Mouse (Mus musculus): Measurements from ENCODE around the gene Spem2. TPM values are rescaled to one million over a fixed set of nuclear protein-coding genes. Genes with fewer than 3 reads are reported as not detected.

Gene Spem2
- polyA plus RNA-seq, 1 experiment from 2014 or later: not detected

DNA sequence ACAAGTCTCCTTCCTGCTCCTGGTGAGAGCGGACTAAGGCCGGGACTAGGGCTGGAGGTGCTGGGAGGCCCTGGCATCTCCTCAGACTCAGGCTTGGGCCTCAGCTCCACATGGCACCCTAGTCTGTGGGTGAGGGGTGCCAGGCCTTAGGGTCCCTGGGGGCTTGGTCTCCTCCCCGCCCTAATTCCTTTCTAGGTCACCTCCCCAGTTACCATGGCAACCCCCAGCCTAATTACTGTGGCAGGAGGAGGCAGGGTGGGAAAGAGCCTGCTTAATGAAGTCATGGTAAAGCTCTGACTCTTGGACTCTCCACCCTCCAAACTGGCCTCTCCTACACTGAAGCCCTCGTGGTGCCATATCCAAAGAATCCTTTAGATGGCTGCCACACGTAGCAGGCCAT is 10.6 kb upstream of the Spem2 start:
- peaks cover 57% of the 10 kb centered on the region for H3K36me3 ChIP-seq (ENCODE audit: control insufficient read depth, insufficient read depth, low read length)
- H3K4me1 ChIP-seq (ENCODE audit: control insufficient read depth, insufficient read depth, low read length): peaks cover 3% of the 10 kb centered on the region
- no peak overlapping the region for H3K4me3 ChIP-seq (ENCODE audit: low read depth, low read length)
- H3K9ac ChIP-seq (replicated peaks; ENCODE audit: low read depth, low read length): no peak overlapping the region
- no peaks in the 10 kb centered on the region for H3K27me3 ChIP-seq (ENCODE audit: control insufficient read depth, insufficient read depth, low read length)
- ATAC-seq (ENCODE audit: insufficient number of reproducible peaks, insufficient read depth, low FRiP score, low read depth): no peak; the same call in 1 of the 2 replicates
- no peak overlapping the region for H3K4me2 ChIP-seq (replicated peaks; ENCODE audit: low read depth, low read length)
- WGBS: 73% methylated on average over 5 of the region's 5 CpGs
- H3K27ac ChIP-seq (ENCODE audit: low read length): no peak overlapping the region
- H3K9me3 ChIP-seq (ENCODE audit: control insufficient read depth, low read depth, low read length): no peaks in the 10 kb centered on the region

DNA sequence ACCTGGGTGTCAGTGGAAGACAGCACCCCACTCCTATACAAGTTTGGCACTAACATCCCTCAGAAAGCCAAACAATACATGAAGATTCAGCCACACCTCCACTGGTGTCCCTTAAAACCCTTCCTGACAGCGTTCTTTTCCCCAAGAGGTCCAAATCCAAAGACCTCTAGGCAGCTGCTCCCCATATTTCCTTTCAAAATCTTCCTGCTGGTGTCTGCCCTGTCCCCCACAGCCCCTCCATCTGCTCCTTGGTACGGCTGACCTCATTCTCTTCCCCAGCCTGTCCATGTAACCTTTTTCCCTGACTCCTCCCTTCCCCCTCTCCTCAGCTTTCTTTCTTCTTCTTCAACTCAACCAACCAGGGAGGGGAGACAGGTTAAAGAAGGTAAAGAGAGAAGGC is 5.2 kb upstream of the Spem2 start:
- H3K36me3 ChIP-seq (ENCODE audit: control insufficient read depth, insufficient read depth, low read length): peaks cover 34% of the 10 kb centered on the region
- H3K4me3 ChIP-seq (ENCODE audit: low read depth, low read length): no peak overlapping the region
- no peak overlapping the region for H3K9ac ChIP-seq (replicated peaks; ENCODE audit: low read depth, low read length)
- no peaks in the 10 kb centered on the region for H3K9me3 ChIP-seq (ENCODE audit: control insufficient read depth, low read depth, low read length)
- H3K4me1 ChIP-seq (ENCODE audit: control insufficient read depth, insufficient read depth, low read length): no peaks in the 10 kb centered on the region
- no peak overlapping the region for H3K27ac ChIP-seq (ENCODE audit: low read length)
- H3K27me3 ChIP-seq (ENCODE audit: control insufficient read depth, insufficient read depth, low read length): no peaks in the 10 kb centered on the region
- whole genome bisulfite sequencing: 74% methylated on average over 2 of the region's 2 CpGs
- no peak overlapping the region for H3K4me2 ChIP-seq (replicated peaks; ENCODE audit: low read depth, low read length)
- ATAC-seq (ENCODE audit: insufficient number of reproducible peaks, insufficient read depth, low FRiP score, low read depth): no peak

- H3K4me3 ChIP-seq (ENCODE audit: low read depth, low read length): no peak within 1 kb of the TSS
- no peak for ATAC-seq (ENCODE audit: insufficient number of reproducible peaks, insufficient read depth, low FRiP score, low read depth)
- WGBS: 80% methylated on average over 3 of the region's 3 CpGs
- H3K36me3 ChIP-seq (ENCODE audit: control insufficient read depth, insufficient read depth, low read length): peaks cover 22% of the 10 kb centered on the region
- H3K27ac ChIP-seq (ENCODE audit: low read length): no peak within 1 kb of the TSS
- H3K9ac ChIP-seq (replicated peaks; ENCODE audit: low read depth, low read length): no peak within 1 kb of the TSS
- no peak within 1 kb of the TSS for H3K4me2 ChIP-seq (replicated peaks; ENCODE audit: low read depth, low read length)
- H3K27me3 ChIP-seq (ENCODE audit: control insufficient read depth, insufficient read depth, low read length): no peaks in the 10 kb centered on the region
- peaks cover 3% of the 10 kb centered on the region; the same call in 1 of the 2 replicates for H3K9me3 ChIP-seq (ENCODE audit: control insufficient read depth, low read depth, low read length)
- no peaks in the 10 kb centered on the region for H3K4me1 ChIP-seq (ENCODE audit: control insufficient read depth, insufficient read depth, low read length)
These were observed 3.8 kb upstream of the Spem2 start, which contains the start of gene Spem1 for GRCm38 (mm10) chr11:69822080-69822479. Spem1 (minus strand) TSS chr11:69822180.

- Histone ChIP-seq H3K4me3 (ENCODE audit: low read depth, low read length) (no peak overlapping the region), H3K27me3 (ENCODE audit: control insufficient read depth, insufficient read depth, low read length) (no peaks in the 10 kb centered on the region), H3K4me2 (replicated peaks; ENCODE audit: low read depth, low read length) (no peak overlapping the region), H3K9me3 (ENCODE audit: control insufficient read depth, low read depth, low read length) (peaks cover 3% of the 10 kb centered on the region; the same call in 1 of the 2 replicates), H3K9ac (replicated peaks; ENCODE audit: low read depth, low read length) (no peak overlapping the region), H3K36me3 (ENCODE audit: control insufficient read depth, insufficient read depth, low read length) (no peaks in the 10 kb centered on the region), H3K27ac (ENCODE audit: low read length) (no peak overlapping the region), H3K4me1 (ENCODE audit: control insufficient read depth, insufficient read depth, low read length) (no peaks in the 10 kb centered on the region)
- ATAC-seq (ENCODE audit: insufficient number of reproducible peaks, insufficient read depth, low FRiP score, low read depth): no peak
- WGBS: 92% methylated on average over 8 of the region's 8 CpGs
These were observed 606 bp upstream of the Spem2 start for GRCm38 (mm10) chr11:69818871-69819270.

DNA sequence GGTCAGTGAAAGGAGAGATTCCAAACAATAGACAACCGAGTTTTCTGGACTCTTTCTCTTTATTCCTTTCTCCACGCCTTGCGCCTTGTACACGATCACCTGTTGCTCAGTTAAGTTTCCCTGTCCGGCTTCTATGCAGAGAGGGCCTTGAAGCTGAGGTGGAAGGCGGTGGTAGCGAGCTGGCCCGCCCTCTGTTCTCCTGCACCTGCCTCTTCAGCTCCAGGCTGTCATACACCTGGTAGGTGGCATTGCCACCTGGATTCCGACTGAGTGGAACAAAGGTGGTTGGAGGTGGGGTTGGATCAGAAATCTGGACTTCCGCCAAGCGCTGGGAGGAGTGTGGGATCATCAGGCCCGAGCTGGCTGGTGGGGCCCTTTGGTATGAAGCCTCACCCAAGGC is 1.7 kb downstream of the Spem2 start:
- WGBS: 91% methylated on average over 12 of the region's 12 CpGs

DNA sequence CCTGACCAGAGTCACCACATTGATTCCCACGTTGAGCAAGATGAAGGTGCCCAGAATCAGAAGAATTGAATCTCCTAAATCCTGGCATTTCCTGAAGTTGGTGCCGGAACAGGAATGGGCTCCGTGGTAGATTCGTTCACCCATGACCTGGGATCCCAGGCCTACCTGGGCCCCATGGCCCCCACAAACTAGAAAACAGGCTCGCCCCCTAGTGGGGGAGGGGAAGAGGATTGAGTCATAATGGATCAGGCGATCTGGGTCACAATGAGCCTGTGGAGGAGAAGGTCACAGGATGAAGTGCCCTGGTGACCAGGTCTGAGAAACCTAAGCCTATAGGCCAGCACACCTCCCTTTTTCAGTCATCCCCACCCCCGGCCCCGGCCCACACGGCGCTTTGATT is 3.1 kb downstream of the Spem2 start, which contains the start of gene Gm39566:
Gm39566 (minus strand) TSS at position 144 of the 400 bp plus-strand sequence.
- H3K36me3 ChIP-seq (ENCODE audit: control insufficient read depth, insufficient read depth, low read length): no peaks in the 10 kb centered on the region
- no peak within 1 kb of the TSS for H3K4me3 ChIP-seq (ENCODE audit: low read depth, low read length)
- peaks cover 3% of the 10 kb centered on the region; the same call in 1 of the 2 replicates for H3K9me3 ChIP-seq (ENCODE audit: control insufficient read depth, low read depth, low read length)
- H3K27me3 ChIP-seq (ENCODE audit: control insufficient read depth, insufficient read depth, low read length): no peaks in the 10 kb centered on the region
- no peaks in the 10 kb centered on the region for H3K4me1 ChIP-seq (ENCODE audit: control insufficient read depth, insufficient read depth, low read length)
- no peak for ATAC-seq (ENCODE audit: insufficient number of reproducible peaks, insufficient read depth, low FRiP score, low read depth)
- H3K4me2 ChIP-seq (replicated peaks; ENCODE audit: low read depth, low read length): no peak within 1 kb of the TSS
- no peak within 1 kb of the TSS for H3K27ac ChIP-seq (ENCODE audit: low read length)
- no peak within 1 kb of the TSS for H3K9ac ChIP-seq (replicated peaks; ENCODE audit: low read depth, low read length)
- WGBS: 49% methylated on average over 10 of the region's 10 CpGs

More for the DNA sequence above, 1.7 kb downstream of the Spem2 start:
- H3K9me3 ChIP-seq (ENCODE audit: control insufficient read depth, low read depth, low read length): peaks cover 3% of the 10 kb centered on the region; the same call in 1 of the 2 replicates
- no peak for ATAC-seq (ENCODE audit: insufficient number of reproducible peaks, insufficient read depth, low FRiP score, low read depth)
- H3K4me3 ChIP-seq (ENCODE audit: low read depth, low read length): no peak overlapping the region
- H3K27me3 ChIP-seq (ENCODE audit: control insufficient read depth, insufficient read depth, low read length): no peaks in the 10 kb centered on the region
- no peaks in the 10 kb centered on the region for H3K4me1 ChIP-seq (ENCODE audit: control insufficient read depth, insufficient read depth, low read length)
- H3K4me2 ChIP-seq (replicated peaks; ENCODE audit: low read depth, low read length): no peak overlapping the region
- no peak overlapping the region for H3K9ac ChIP-seq (replicated peaks; ENCODE audit: low read depth, low read length)
- H3K36me3 ChIP-seq (ENCODE audit: control insufficient read depth, insufficient read depth, low read length): no peaks in the 10 kb centered on the region
- H3K27ac ChIP-seq (ENCODE audit: low read length): no peak overlapping the region

DNA sequence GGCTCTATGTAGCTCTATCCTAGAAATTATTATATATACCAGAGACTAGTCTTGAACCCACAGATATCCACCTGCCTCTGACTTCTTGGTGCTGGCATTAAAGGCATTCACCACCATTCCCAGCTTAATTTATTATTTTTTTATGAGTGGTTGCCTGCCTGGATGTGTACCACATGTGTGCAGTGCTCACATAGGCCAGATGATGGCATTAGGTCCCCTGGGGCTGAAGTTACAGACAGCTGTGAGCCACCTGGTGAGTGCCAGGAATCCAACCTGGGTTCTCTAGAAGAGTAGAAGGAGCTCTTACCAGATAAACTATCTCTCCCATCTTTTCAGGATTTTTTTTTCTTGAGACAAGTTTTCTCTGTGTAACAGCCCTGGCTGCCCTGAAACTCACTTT is 8.0 kb downstream of the Spem2 start:
- 0 out of 2 replicates have a peak, but pooled peaks cover 3% of the 10 kb centered on the region for H3K27me3 ChIP-seq (ENCODE audit: control insufficient read depth, insufficient read depth, low read length)
- no peak overlapping the region for H3K27ac ChIP-seq (ENCODE audit: low read length)
- H3K4me2 ChIP-seq (replicated peaks; ENCODE audit: low read depth, low read length): no peak overlapping the region
- no peaks in the 10 kb centered on the region; the same call in 1 of the 2 replicates for H3K9me3 ChIP-seq (ENCODE audit: control insufficient read depth, low read depth, low read length)
- H3K9ac ChIP-seq (replicated peaks; ENCODE audit: low read depth, low read length): no peak overlapping the region
- H3K4me3 ChIP-seq (ENCODE audit: low read depth, low read length): no peak overlapping the region
- no peaks in the 10 kb centered on the region for H3K36me3 ChIP-seq (ENCODE audit: control insufficient read depth, insufficient read depth, low read length)
- ATAC-seq (ENCODE audit: insufficient number of reproducible peaks, insufficient read depth, low FRiP score, low read depth): no peak
- no peaks in the 10 kb centered on the region for H3K4me1 ChIP-seq (ENCODE audit: control insufficient read depth, insufficient read depth, low read length)

DNA sequence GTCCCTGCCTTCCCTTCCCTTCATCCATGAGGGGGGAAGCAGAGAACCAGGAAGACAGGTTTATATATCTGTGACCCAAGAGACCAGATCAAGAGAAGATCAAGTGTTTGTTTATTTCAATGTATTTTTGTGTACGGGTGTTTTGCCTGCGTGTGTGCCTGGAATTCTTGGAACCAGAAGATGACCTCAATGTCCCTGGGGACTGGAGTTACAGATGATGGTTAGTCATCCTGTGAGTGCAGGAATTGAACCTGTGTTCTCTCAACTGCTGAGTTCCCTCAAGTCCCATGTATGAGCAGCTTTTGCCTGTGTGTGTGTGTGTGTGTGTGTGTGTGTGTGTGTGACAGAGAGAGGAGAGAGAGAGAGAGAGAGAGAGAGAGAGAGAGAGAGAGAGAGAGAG is 10.6 kb downstream of the Spem2 start:
- no peaks in the 10 kb centered on the region; the same call in 1 of the 2 replicates for H3K9me3 ChIP-seq (ENCODE audit: control insufficient read depth, low read depth, low read length)
- peaks cover 18% of the 10 kb centered on the region for H3K4me1 ChIP-seq (ENCODE audit: control insufficient read depth, insufficient read depth, low read length)
- H3K27ac ChIP-seq (ENCODE audit: low read length): no peak overlapping the region
- H3K9ac ChIP-seq (replicated peaks; ENCODE audit: low read depth, low read length): no peak overlapping the region
- 73% methylated on average over 2 of the region's 2 CpGs for WGBS
- H3K4me3 ChIP-seq (ENCODE audit: low read depth, low read length): no peak overlapping the region
- 0 out of 2 replicates have a peak, but pooled peaks cover 3% of the 10 kb centered on the region for H3K27me3 ChIP-seq (ENCODE audit: control insufficient read depth, insufficient read depth, low read length)
- no peaks in the 10 kb centered on the region for H3K36me3 ChIP-seq (ENCODE audit: control insufficient read depth, insufficient read depth, low read length)
- ATAC-seq (ENCODE audit: insufficient number of reproducible peaks, insufficient read depth, low FRiP score, low read depth): no peak
- no peak overlapping the region for H3K4me2 ChIP-seq (replicated peaks; ENCODE audit: low read depth, low read length)

DNA sequence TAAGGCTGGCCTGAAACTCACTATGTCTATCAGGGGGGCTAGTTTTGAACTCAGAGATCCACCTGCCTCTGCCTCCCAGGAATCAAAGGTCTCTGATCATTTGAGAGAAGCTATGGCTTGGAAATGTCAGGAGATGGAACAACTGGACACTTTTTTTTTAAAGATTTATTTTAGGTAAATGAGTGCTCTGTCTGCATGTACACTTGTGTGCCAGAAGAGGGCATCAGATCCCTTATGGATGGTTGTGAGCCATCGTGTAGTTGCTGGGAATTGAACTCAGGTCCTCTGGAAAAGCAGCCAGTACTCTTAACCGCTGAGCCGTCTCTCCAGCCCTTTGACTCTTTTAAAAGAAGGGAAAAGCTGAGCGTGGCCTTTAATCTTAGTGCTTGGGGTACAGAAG is 11.9 kb downstream of the Spem2 start:
- H3K4me2 ChIP-seq (replicated peaks; ENCODE audit: low read depth, low read length): no peak overlapping the region
- no peak overlapping the region for H3K4me3 ChIP-seq (ENCODE audit: low read depth, low read length)
- no peak overlapping the region for H3K27ac ChIP-seq (ENCODE audit: low read length)
- peaks cover 29% of the 10 kb centered on the region for H3K4me1 ChIP-seq (ENCODE audit: control insufficient read depth, insufficient read depth, low read length)
- H3K9me3 ChIP-seq (ENCODE audit: control insufficient read depth, low read depth, low read length): no peaks in the 10 kb centered on the region; the same call in 1 of the 2 replicates
- H3K36me3 ChIP-seq (ENCODE audit: control insufficient read depth, insufficient read depth, low read length): no peaks in the 10 kb centered on the region
- H3K27me3 ChIP-seq (ENCODE audit: control insufficient read depth, insufficient read depth, low read length): peaks cover 3% of the 10 kb centered on the region; the same call in 1 of the 2 replicates
- H3K9ac ChIP-seq (replicated peaks; ENCODE audit: low read depth, low read length): no peak overlapping the region
- WGBS: 72% methylated on average over 4 of the region's 4 CpGs
- ATAC-seq (ENCODE audit: insufficient number of reproducible peaks, insufficient read depth, low FRiP score, low read depth): no peak

Data from stomach, embryonic 14.5 days (tissue).